Mouse (Mus musculus): ENCODE measurements at regions not wholly inside any gene's neighbourhood (a gene's known extent, or its start where the extent isn't known, plus 50 kb on each side); places are given as distances from the start of the nearest gene placed in this dataset.

- no peak for DNase-seq
Measured at GRCm38 (mm10) chr10:97778531-97778930, 52.0 kb upstream of the C030005K15Rik start.

GRCm38 (mm10) chr10:97779335-97779734 is 52.8 kb upstream of the C030005K15Rik start:
- no peak for DNase-seq

- no peak for DNase-seq
Measured at GRCm38 (mm10) chr10:97793804-97794203, 67.2 kb upstream of the C030005K15Rik start.

GRCm38 (mm10) chr10:97801448-97802265 is 75.1 kb upstream of the C030005K15Rik start:
- DNase-seq, result no peak

GRCm38 (mm10) chr10:97807947-97808346 is 81.4 kb upstream of the C030005K15Rik start:
- DNase-seq, result no peak

GRCm38 (mm10) chr10:97842574-97842973 is 116.0 kb upstream of the C030005K15Rik start:
- DNase-seq, result no peak

GRCm38 (mm10) chr10:97851487-97851886 is 124.9 kb upstream of the C030005K15Rik start:
- no peak for DNase-seq

- DNase-seq, result no peak
Measured at GRCm38 (mm10) chr10:97877088-97877487, 150.5 kb upstream of the C030005K15Rik start.

- DNase-seq, result no peak
Measured at GRCm38 (mm10) chr10:97886049-97886448, 159.5 kb upstream of the C030005K15Rik start.

- no peak for DNase-seq
Measured at GRCm38 (mm10) chr10:97905793-97906192, 179.2 kb upstream of the C030005K15Rik start.

- no peak for DNase-seq
Measured at GRCm38 (mm10) chr10:97925568-97925967, 199.0 kb upstream of the C030005K15Rik start.

GRCm38 (mm10) chr10:97940345-97940744 is 213.8 kb upstream of the C030005K15Rik start:
- no peak for DNase-seq

- DNase-seq, result no peak
Measured at GRCm38 (mm10) chr10:97965881-97966280, 239.3 kb upstream of the C030005K15Rik start.

- DNase-seq, result no peak
Measured at GRCm38 (mm10) chr10:97966931-97967330, 240.4 kb upstream of the C030005K15Rik start.

- no peak for DNase-seq
Measured at GRCm38 (mm10) chr10:98007037-98007436, 280.5 kb upstream of the C030005K15Rik start.

- DNase-seq, result no peak
Measured at GRCm38 (mm10) chr10:98008355-98008754, 281.8 kb upstream of the C030005K15Rik start.

GRCm38 (mm10) chr10:98012916-98013315 is 286.4 kb upstream of the C030005K15Rik start:
- DNase-seq, result no peak

GRCm38 (mm10) chr10:98014985-98015902 is 288.7 kb upstream of the C030005K15Rik start:
- no peak for DNase-seq

GRCm38 (mm10) chr10:98016596-98017304 is 290.2 kb upstream of the C030005K15Rik start:
- no peak for DNase-seq

GRCm38 (mm10) chr10:98029124-98029523 is 302.6 kb upstream of the C030005K15Rik start:
- DNase-seq, result no peak

GRCm38 (mm10) chr10:98029621-98030020 is 303.1 kb upstream of the C030005K15Rik start:
- DNase-seq, result no peak

- no peak for DNase-seq
Measured at GRCm38 (mm10) chr10:98032661-98033060, 306.1 kb upstream of the C030005K15Rik start.

- no peak for DNase-seq
Measured at GRCm38 (mm10) chr10:98041766-98042165, 315.2 kb upstream of the C030005K15Rik start.
